Mouse (Mus musculus): ENCODE results near the gene Lef1.

The Lef1 gene

DNA sequence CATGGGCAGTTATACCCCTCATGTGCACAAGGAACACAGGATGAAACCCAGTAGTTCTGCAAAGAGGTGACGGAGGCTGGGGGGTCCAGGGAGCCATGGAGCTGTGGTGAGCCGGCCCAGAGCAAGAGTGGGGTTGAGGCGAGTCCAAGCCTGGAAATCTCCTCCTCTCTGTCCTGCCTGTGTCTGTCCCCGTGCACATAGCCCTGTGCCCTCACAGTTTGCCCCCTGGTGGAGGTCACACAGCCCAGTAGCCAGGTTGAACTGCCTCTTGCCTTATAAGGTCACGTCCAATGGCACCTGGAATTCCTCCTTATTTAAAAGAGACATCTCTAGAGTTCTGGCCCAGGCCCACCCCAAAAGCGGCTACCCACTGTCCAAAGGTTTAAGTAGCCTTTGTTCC is 137.2 kb downstream of the Lef1 start:
- no peak for DNase-seq (ENCODE audit: extremely low read depth, insufficient read length, low spot score)

DNA sequence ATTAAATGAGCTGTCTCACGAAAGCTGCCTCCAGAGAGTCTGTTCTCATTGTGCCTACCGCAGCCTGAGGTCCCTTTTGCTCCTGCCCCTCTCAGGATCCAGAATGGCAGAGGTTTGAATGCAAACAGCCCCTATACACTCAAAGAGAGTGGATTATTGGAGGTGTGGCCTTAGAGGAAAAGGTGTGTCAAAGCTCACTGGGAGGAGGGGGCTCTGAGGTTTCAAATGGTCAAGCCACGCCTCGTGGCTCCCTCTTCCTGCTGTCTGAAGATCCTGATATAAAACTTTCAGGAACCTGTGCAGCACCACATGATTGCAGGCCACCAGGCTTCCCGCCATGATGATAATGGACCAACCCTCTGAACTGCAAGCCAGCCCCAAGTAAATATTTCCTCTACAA is 137.6 kb downstream of the Lef1 start:
- DNase-seq (ENCODE audit: extremely low read depth, insufficient read length, low spot score), result no peak

DNA sequence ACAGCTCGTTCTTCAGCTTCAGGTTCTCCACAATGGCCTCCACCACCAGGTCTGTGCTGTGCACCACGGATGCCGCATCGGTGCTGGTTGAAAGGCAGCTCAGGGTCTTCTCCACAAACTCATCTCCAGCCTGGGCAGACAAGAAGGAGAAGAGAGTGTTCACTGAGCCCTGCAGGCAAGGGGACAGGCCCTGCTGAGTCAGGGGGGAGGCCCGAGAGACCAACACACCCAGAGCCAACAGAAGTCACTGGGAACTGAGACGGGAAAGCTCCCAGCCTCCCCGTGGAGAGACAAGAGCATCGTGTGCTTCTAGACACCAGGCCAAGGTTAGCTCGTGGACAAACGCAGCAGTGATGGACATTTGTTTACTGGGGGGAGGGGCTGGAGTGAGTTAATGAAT is 138.2 kb downstream of the Lef1 start:
- no peak for DNase-seq (ENCODE audit: extremely low read depth, insufficient read length, low spot score)

DNA sequence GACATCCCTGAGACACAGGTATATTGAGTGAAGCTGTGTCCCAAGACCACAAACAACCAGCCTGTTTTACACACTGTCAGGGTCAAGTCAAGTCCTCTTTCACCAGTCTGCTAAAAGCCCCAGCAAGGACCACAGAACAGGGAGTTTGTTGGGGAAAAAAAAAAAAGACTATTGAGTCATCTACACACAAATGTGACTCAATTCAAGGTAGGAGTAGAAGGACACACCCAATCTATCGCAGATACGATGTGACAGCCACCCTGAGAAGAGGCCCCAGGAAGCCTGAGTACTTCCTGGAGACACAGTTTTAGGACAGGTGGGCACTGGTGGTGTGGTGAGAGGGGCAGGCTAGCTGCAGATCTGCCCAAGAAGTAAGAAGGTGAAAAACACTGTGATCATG is 140.0 kb downstream of the Lef1 start:
- no peak for DNase-seq (ENCODE audit: extremely low read depth, insufficient read length, low spot score)

DNA sequence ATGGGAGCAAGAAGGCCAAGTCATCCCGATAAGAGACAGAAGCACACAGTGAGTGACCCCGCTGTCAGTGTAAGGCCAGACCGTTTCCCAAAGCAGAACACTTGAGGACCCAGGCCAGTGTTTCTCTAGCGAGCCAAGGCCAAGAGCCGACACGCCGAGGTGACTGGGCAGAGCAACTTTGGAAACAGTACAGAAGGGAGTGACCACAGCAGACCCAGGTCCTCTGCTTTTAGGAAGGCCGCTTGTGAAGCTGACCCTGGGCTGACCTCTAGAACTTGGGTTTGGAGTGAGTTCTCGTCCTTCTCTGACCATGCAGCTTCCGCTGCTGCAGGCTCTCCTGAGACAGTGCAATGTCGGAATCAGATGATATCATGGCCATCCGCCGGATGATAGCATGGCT is 140.7 kb downstream of the Lef1 start:
- DNase-seq (ENCODE audit: extremely low read depth, insufficient read length, low spot score), result no peak

DNA sequence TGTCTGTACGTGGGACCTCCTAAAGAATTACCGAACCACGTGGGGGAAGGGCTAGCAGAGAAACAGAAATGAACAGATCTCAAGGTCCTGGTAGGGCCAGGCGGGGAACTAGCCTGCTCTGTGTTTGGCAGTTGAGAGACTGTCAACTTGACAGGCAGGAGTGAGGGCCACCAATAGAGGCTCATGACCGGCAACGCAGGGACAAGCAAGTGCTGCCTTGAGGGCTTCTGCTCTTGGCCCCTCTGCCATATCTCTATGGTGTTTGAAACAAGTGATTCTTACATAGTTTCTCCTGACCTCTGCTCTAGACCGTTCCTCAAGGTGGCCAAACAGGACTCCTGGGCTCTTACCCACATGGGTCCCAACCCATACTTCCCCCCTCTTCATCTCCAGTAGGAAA is 141.3 kb downstream of the Lef1 start:
- no peak for DNase-seq (ENCODE audit: extremely low read depth, insufficient read length, low spot score)

DNA sequence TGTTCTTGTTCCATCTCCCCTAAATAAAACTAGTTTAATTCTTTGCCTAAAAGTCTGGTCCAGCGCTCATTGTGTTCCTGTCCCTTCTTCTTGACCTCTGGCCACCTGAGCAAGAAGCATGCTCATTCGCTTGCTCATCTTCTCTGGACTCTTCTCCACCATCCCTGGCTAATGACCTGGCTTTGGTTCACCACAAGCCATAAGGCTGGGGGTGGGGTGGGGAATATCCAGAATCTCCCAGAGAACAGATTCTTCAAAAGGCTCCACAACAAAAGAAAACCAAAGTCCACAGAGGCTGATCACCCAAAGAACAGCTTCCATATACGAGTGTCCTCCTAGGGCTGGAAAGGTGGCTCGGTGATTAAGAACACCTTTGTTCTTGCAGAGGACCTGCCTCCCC is 144.7 kb downstream of the Lef1 start:
- DNase-seq (ENCODE audit: extremely low read depth, insufficient read length, low spot score), result no peak

DNA sequence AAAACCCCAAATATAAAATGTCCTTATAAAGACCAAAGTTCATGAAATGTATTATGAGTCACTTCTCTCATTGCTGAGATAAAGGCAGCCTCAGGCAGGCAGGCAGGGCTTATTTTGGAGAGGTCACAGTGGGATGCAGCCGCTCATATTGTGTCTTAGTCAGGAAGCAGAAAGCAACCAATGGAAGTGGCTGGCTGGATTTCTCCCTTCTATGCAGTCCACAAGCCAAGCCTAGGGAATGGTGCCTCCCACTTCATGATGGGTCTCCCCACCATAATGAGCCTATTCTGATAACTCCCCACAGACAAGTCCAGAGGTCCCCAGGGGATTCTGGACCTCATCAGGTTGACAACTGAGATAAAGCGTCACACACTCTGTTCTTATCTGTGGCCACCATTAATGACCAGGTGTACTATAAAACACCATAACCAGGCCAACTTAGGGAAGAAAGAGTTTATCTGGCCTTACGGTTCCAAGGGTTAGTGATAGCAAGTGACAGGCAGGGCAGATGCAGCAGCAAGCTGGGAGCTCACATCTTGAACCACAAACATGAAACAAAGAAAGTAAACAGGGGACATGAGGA is 145.2 kb downstream of the Lef1 start:
- DNase-seq (ENCODE audit: extremely low read depth, insufficient read length, low spot score), result no peak

DNA sequence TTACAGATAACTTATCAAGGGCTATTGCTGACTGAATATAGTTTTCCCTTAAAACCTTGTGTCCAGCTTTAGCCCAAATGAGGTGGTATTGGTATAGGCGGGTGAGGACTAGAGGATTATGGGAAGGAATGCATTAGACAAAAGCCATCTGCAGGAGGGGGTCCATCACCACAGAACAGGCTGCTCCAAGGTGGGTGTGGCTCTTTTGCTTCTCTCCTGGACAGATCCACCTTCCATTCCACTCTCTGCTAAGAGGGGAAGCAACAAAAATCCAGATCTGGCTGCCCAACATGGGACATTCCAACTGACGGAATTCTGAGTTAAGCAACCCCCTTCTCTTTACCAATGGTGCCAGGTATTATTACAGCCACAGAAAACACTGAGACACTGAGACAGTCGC is 148.7 kb downstream of the Lef1 start:
- DNase-seq (ENCODE audit: extremely low read depth, insufficient read length, low spot score), result no peak

DNA sequence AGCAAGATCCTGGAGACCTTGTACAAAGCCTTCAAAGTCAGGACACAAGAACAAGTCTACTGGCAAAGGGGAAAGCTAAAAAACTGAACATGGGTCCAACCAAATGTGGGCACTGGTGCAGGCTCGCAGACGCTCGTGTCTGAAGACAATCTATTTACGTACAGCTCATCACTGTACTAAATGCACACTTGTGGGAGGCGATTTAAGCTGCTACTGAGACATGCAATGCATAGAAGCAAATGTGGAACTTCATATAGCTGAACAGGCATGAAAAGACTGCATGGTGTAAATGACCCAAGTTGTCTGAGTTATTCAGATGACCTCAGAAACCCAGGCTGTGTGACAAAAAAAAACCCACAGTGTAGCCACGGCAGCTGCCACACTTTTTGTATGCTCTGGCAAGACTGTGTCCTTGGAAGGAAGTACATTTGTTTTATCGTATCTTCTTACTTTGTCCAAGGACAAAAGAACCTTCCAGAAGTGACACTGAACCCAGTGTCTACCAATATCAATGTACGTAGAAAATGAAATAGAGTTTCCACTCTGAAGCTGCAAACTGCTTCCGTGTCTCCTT is 149.2 kb downstream of the Lef1 start:
- DNase-seq (ENCODE audit: extremely low read depth, insufficient read length, low spot score), result no peak

DNA sequence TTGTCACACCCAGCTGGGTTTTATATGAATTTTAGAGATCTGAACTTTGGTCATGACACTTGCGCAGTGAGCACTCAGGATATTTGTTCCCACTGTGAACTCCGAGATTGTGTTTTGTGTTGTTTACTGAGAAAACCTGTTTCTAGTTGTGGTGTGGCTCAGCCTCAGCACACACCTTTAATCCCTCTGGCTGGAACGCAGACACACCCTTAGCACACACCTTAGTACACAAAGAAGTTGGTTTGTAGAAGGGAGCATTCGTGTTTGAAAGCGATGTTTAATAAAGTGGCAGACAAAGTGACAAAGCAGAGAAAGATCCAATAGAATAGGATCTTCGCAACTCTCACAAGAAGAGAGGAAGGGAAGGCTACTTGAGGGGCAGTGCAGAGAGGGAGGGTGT is 150.1 kb downstream of the Lef1 start:
- DNase-seq (ENCODE audit: extremely low read depth, insufficient read length, low spot score), result no peak

DNA sequence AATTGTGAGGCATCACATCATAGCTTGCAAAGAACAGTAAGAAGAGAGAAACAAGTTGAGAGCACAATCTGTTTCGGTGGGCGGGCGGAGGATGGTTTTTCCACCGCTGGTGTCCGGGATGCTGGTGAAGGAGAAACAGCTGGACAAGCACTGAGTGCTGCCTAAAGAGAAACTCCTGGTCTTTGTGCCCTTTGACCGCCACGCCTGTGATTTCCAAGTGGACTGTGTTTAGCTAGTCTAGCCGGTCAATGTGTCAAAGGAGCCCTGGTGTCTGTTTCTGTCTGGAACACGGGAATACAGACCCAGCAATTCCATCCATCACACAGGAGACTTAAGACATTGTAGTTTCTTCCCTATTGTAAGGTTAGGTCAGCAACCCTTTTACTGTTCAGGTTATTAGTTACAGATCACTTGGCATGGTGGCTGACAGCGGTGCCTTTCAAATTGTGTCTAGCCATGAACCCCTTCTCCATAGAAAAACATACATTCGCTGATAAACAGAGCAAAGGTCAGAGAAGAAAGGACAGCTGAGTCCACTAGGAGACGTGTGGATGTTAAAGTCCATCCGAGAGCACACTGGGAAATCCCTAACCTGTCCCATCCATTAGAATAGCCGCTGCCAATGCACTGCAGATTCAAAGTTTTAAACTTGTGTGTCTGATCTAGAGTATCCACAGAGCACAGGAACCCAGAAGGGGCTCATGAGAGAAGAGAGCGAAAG is 153.7 kb downstream of the Lef1 start:
- no peak for DNase-seq (ENCODE audit: extremely low read depth, insufficient read length, low spot score)

DNA sequence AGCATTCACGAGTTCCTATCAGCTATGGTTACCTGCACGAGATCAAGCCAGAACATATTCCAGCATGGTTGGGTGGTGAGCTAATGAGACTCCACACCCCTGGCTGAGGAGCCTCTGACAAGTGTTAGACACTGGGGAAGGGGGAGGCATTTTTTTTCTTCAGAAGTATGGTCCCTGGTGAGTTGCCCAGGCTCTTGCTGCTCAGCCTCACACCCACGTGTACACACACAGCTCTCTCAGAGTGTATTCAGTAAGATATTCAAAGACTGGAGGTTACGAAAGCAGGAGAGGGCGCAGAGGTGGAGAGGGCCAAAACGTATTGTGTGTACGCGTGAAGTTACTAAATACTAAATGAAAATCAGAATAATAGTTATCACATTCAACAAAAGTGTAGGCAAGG is 155.2 kb downstream of the Lef1 start:
- DNase-seq (ENCODE audit: extremely low read depth, insufficient read length, low spot score), result no peak

DNA sequence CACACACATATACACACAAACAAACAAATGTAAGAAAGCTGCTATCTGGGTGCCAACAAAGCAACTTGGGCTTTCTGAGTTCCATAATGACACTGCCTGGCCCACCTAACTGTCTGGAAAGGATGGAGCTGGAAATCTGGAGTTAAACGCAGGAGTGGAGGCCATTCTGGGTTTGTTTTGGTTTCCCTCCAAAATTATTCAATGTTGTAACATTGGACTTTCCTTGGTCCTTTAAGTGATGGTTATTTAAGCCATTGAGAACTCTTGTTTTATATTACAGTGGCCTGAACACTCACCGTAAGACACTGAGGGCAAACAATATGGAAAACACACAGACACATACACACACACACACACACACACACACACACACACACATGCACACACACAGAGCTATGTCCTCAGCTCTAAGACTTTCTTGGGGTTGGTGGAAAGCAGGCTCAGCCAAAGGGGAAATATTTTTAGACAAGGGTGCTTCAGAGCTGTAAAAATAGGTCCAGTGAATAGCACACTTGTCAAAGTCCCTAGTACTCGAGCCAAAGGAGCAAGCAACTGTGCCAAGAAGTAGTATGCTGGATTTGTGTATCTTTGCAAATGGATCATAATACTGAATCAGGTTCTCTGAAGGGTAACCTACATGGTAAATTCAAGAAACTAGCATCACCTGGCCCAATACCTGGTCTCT is 156.2 kb downstream of the Lef1 start:
- DNase-seq (ENCODE audit: extremely low read depth, insufficient read length, low spot score), result no peak

DNA sequence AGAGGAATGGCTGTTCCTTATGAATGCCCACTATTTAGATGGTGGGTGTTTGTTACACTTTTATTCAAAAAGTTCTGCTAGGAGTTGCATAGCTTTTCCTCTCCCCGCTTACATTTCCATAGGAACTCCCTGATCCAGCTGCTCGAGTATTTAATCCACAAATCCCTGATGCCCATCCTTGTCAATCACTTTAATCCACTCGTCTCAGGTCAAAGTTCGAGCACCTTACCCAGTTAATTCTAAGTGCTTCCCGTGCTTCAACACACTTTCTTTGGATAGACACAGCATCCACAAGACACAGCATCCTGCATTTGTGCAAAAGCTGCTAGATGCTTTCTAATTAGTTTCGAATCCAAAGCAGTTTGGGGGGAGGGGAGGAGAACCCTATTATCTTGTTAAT is 160.1 kb downstream of the Lef1 start:
- no peak for DNase-seq (ENCODE audit: extremely low read depth, insufficient read length, low spot score)

DNA sequence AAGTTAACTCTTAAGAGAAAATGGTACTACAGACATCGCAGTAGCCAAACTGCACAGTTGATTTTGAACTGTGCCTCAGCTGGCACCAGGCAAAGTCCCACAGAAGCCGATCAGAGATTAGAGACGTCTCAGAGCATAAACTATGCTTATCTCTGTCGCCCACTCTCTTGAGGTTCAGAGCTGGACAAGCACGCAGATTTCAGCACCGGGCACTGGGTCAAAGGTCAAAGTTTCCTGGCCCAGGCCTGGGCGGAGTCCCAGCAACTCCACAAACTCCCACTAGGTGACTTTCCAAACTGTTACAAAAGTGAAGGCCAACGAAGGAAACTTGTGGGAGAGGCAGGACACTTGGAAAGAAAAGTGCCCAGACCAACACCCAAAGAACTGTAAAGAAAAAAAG is 160.9 kb downstream of the Lef1 start:
- peak; percentile 65 for DNase-seq (ENCODE audit: extremely low read depth, insufficient read length, low spot score)

DNA sequence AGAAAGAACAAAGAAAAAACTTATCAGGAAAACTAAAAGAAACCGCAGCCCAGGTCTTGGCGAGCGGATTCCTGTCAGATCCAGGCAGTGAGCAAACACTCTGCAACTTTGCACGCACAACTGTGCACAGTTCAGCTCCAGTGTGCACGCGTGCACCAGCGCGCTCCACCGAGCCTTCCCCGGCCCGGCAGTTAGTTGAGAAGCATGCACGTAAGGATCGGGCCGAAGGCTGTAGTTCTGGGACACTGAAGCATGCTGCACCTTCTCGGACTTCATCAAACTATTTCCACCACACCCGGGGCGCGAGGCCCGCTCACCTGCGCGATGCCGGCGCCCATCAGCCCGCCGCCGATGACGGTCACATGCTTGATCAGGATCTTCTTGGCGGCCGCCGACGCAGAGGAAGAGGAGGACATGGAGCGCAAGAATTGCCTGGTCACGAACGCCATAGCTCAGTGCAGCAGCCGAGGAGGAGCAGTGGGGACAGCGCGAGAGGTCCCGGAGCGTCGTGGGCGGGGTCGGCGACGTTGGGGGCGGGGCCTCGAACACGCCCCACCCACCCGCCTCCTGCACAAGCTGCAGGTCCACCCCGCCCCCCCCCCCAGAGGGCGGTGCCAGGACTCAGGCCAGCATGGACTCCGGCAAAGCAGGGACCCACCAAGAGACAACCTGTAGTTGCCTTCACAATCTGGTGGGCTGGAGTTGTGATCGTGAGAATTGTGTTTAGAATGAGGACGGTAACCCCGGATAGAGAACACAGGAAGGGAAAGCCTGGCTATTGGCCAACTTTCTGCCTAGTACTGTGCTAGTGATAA is 161.5 kb downstream of the Lef1 start, which contains the start of gene Hadh:
Gene Hadh (minus strand): TSS at position 543 of the 815 bp plus-strand sequence.
- peak; percentile 97 for DNase-seq (ENCODE audit: extremely low read depth, insufficient read length, low spot score)

DNA sequence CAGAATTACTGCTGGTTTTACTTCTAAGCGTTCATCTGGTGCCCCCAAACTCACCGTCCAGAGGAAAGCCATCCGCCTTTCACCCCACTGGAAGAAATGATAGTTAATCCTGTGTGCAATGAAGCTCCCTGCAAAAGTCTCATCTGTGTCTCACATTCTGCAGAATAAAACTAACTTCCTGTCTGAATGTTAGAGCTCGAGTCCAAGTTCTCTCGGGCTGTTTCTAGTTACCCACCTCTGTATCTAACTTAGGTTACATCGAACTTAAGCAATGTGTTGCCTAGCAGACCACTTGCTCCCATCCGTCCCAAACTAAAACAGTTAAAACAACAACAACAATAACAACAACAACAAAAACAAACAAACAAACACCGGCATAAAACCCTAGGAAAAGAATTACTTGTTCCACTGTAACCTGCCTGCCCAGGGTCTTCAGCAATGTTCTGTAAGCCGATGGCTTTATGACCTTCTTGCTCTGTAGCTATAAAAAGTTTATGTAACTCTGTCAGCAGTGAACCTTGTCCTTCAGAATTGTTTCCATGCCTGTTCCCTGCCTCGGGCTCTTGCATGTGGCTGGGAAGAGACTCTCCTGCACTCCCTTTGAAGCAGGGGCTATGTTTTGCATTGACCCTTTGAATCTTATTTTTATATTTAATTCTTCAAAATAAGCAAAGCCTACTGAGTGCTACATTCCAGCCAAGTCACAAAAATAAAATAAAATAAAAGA is 162.3 kb downstream of the Lef1 start:
- peak; percentile 22 for DNase-seq (ENCODE audit: extremely low read depth, insufficient read length, low spot score)
